Mouse (Mus musculus) layer of hippocampus, adult 8-10 months (tissue): Measurements from ENCODE around the gene Nanp. TPM values are rescaled to one million over a fixed set of nuclear protein-coding genes. Genes with fewer than 3 reads are reported as not detected.

ENCODE experiments used
- DNase-seq, 2 experiments: peaks; one replicate each; pipeline ENCODE4 v3.0.0; 2022; ENCODE audit warnings: low spot score in 2 of 2
- total RNA-seq, 4 experiments: library from RNA; stranded (reverse); gene quantifications; 2 replicates each; pipeline ENCODE4 v1.2.4; 2022

Gene Nanp
- 10 to 100 TPM; 16.1 to 26.7 (median 22.6) TPM for total RNA-seq

DNA sequence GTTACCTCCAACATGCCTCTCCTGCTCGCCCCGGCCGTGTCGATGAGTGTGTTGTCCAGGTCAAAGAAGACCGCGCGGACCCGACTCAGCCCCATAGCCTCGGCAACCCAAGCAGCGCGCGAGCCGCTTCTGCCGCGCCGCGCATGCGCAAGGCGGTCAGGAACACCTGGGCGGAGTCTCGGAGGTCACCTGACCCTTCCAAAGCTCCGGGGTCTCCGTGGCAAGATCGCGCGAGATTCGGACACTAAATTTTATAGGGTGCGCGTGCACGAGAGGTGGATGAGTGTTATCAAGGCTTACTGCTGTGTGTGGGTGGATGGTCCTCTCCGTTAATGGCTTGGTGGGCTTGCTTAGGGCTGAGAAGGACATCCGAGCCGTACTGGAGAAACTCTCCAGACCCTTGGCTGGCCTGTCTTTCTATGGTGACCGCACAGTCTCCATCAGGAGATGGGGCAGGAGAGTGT lies at the start of gene Nanp, which contains the start of gene Ninl:
TSS of gene Nanp (minus strand) at position 167 of the 464 bp plus-strand sequence.
TSS of gene Ninl (minus strand) at position 151 of the 464 bp plus-strand sequence.
- DNase-seq: peak; percentile 90 to 91

GRCm38 (mm10) chr2:151056637-151057036 lies 17.4 kb upstream of the Nanp start:
- no peak for DNase-seq

DNA sequence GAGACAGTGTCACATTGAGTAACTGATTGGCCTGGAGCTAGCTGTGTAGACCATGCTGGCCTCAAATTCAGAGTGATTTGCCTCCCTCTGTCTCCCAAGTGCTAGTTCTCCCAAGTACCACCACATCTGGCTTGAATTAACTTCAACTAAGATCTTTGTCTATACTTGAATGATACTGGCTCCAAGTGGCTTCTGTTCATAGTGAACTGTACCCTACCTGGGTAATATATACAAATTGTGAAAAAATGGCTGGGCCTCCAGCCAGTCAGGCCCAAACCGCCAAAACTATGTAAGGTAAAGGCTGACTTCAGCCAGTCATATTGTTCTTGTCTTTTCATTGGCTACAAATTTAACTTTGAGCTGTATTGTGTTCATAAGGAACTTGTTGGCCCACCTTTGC lies 1.2 kb upstream of the Nanp start:
- DNase-seq: no peak

- no peak for DNase-seq
These were observed 528 bp upstream of the Nanp start for GRCm38 (mm10) chr2:151039726-151040125.

DNA sequence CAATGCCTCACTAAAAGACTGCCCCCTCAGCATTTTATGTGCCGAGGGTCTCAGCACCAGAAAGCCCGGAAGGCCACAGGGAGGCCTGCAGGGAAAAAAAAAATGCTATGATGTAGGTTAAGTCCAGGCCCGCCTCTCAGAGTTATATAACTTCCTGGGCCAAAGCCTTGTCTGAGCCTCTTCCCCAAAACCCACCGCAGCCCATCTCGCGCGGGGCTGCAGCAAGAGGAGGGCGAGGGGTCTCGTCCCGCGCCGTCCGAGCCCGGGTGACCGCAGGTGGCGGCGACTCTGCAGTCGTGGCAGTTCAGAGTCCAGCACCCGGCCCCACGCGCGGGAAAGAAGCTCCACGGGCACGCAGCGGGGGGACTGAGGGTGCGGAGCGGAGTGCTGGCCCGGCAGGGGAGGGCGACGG lies 381 bp downstream of the Nanp start:
- DNase-seq: no peak

GRCm38 (mm10) chr2:151037876-151038552 lies 1.2 kb downstream of the Nanp start:
- DNase-seq: peak in 1 of 2 experiments; percentile 10

DNA sequence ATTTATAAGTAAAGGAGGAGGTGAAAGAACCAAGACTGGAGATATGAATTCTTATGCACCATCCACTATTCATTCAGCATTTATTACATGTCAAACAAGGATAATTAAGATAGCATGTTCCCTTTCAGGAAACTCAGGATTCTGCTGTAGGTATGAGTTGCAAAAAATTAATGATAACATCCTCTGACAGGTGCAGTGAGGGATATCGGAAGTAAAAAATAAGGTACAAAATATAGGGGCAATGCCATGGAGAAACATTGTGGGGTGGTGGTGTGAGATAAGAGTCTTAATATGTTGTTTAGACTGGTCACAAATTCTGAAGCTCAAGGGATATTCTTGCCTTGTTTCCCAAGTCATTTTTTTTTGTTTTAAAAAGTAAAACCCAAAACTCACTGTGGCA lies 1.9 kb downstream of the Nanp start:
- no peak for DNase-seq

GRCm38 (mm10) chr2:151036721-151037120 lies 2.5 kb downstream of the Nanp start:
- DNase-seq: no peak

- no peak for DNase-seq
These were observed 4.8 kb downstream of the Nanp start for GRCm38 (mm10) chr2:151034435-151034834.

GRCm38 (mm10) chr2:151021158-151021557 lies 18.0 kb downstream of the Nanp start:
- no peak for DNase-seq

- no peak for DNase-seq
These were observed 23.9 kb downstream of the Nanp start for GRCm38 (mm10) chr2:151015316-151015715.

DNA sequence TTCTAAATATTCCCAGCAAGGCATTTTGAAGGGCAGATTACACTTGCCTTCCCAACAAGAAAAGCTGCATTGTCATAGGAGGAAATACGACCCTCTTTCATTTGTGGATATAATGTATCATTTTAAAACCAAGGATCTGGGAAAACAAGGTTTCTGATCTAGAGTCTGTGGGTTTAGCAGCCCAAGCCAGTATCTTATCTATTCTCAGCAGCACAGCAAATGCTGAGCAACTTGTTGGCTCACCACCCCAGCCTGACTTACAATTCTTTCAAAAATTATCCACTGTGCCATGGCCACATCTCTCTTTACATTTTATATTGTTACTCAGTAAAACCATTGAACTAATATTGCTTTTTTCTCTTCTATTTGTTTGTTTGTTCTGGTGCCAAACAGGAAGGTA lies 27.9 kb downstream of the Nanp start:
- no peak for DNase-seq

- DNase-seq: no peak
These were observed 29.6 kb downstream of the Nanp start for GRCm38 (mm10) chr2:151009515-151010085.

- peak; percentile 45 to 61 for DNase-seq
These were observed 30.2 kb downstream of the Nanp start for GRCm38 (mm10) chr2:151008939-151009509.

DNA sequence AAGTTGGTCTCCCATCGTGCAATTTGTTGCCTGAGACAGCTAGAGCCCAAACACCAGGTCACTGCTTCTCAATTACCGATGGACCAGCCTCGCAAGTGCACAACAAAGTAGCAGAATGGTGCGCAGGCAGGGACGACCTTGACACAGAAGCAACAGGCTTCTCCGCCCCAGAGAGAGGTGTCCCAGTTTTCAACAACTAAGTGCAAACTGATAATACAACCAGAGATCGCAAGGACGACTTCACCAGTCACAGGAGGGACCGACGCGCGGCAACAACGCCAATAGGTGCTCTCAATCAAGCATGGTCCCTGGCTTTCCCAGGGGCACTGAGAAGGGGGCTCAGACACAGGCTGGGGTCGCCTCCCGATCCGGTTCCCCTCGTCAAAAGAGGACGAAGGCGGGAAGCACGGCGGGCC lies 30.7 kb downstream of the Nanp start:
- DNase-seq: no peak

- no peak for DNase-seq
These were observed 31.2 kb downstream of the Nanp start for GRCm38 (mm10) chr2:151008006-151008405.

- DNase-seq: no peak
These were observed 32.8 kb downstream of the Nanp start for GRCm38 (mm10) chr2:151006281-151006945.

GRCm38 (mm10) chr2:151004390-151004789 lies 34.8 kb downstream of the Nanp start:
- DNase-seq: no peak

DNA sequence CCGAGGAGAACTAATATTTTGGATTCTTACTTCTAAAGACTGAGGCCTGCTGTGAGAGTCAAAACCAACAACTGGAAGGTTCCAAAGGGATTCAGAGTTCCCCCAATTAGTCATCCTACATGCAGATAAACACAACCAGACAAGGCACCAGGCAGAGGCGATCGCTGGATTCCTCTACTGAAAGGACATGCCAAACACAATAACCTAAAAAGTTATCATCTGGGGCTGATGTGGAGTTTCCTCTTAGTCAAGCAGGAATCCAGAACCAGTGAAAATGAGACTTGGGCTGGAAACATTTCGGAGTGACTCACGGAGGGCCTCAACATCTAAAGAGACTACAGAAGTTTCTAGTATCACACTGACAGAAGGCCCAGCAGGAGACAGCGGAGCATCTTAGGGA lies 35.4 kb downstream of the Nanp start:
- no peak for DNase-seq

DNA sequence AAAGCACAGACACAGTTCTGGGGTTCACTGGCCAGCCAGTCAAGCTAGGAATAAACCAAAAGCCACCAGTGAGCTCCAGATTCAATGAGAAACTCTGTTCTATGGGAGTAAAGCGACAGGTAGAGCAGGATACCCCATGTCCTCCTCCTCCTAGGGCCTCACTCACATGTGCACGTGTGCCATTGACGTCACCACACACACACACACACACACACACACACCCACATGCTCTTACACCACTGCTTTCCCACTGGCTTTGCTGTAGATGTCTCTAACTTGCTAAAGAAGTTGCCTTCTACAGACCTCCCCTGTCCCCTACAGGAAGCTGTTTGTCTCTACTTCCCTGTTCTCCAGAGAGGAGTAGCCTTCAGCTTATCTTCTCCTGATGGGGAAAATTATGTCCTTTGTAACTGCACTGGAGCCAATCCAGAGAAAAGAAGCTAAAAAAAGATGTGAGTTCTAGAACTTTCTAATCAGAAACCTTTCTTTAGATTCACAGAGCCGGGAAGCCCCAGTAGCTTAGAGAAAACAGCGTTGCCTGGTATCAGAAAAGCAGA lies 37.5 kb downstream of the Nanp start:
- no peak for DNase-seq

DNA sequence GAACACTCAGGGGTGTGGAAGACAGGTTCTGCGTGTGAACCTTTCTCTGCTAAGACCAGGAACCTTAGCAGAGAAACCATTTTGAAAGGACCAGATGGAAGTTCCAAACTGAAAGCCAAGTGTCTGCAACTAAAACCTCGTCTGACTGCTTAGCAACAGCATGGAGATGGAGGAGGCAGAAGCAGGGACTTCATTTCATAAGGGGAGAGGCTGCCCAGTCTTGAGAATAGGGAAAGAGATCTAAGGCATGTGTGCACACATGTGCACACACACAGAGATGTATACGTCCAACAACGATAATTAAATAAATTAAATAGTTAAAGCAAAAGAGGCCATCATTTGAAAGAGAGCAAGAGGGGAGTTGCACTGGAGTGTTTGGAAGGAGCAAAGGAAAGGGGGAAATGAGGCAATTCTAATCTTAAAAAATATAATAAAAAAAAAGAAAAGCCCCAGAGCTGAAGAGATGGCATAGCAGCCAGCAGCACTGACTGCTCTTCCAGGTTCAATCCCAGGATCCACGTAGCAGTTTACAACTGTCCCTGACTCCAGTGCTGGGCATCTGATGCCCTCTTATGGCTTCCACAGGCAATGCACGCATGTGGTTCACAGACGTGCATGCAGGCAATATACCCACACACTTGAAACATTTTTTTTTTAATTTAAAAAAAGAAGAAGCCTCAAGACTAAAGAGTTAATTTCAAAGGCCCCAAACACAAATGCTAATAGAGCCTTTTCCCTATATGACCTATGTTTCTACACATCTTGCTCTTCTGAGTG lies 38.6 kb downstream of the Nanp start:
- DNase-seq: peak; percentile 37 to 57
